Mouse (Mus musculus): ENCODE results near the gene BC030867.

DNA sequence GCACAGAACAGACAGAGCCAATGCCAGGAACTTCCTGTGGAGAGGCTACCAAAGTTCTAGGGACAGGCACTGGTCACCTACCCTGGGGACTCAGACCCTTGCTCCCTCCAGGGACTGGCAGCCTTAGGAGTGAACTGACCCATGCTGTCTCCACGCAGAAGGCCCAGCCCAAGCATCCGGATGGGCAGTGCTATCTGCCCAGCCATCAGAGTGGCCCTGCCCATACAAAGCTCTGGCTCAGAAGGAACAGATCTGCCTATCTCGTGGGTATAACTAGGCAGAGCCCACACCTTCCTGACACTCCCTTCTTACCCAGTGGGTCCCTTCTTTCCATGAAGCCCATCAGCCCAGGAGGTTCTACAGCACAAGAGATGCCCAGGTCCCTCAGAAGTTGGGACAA lies 38.5 kb upstream of the BC030867 start:
- TF ChIP-seq CTCF (IDR thresholded peaks at IDR 0.05; ENCODE audit: low read depth) (no peak), EP300 (IDR thresholded peaks at IDR 0.05; ENCODE audit: low read depth) (no peak)
